Mouse (Mus musculus) hindbrain, embryonic 14.5 days (tissue): Measurements from ENCODE around the gene Rnaset2b. TPM values are rescaled to one million over a fixed set of nuclear protein-coding genes. Genes with fewer than 3 reads are reported as not detected.
"Not testable (repeated sequence)": the region's sequence is repeated elsewhere in the genome, so short reads cannot be mapped to it uniquely, and the experiment has no call there.

Source experiments
- ATAC-seq: fragments of 200-750 bp; cut with Nextera tagmentation; 2 replicates; pipeline ENCODE4 v1.8.0; 2017; ENCODE audit warnings: moderate number of reproducible peaks, mild to moderate bottlenecking, moderate TSS enrichment, moderate library complexity; ENCODE audit not compliant: low FRiP score
- DNase-seq: peaks from one replicate; pipeline ENCODE4 v3.0.0-alpha.2; 2015; ENCODE audit warnings: low spot score
- H3K27ac ChIP-seq: fragments of 300-500 bp; sonication (generic); 2 replicates; pipeline ENCODE4 v1.5.1; 2014; ENCODE audit warnings: mild to moderate bottlenecking, moderate library complexity
- H3K27me3 ChIP-seq: fragments of 300-500 bp; sonication (generic); 2 replicates; pipeline ENCODE4 v1.6.1; 2014; ENCODE audit warnings: mild to moderate bottlenecking, low read length, mixed read lengths; ENCODE audit not compliant: control insufficient read depth, insufficient read depth
- H3K36me3 ChIP-seq: fragments of 300-500 bp; sonication (generic); replicated peaks from 2 replicates; pipeline ENCODE4 v1.6.1; 2014; ENCODE audit not compliant: control insufficient read depth, insufficient read depth
- H3K4me1 ChIP-seq: fragments of 300-500 bp; sonication (generic); replicated peaks from 2 replicates; pipeline ENCODE4 v1.6.1; 2014; ENCODE audit warnings: antibody characterized with exemption, low read length, mixed read lengths; ENCODE audit not compliant: control insufficient read depth, insufficient read depth
- H3K4me2 ChIP-seq: fragments of 300-500 bp; sonication (generic); replicated peaks from 2 replicates; pipeline ENCODE4 v1.6.1; 2014; ENCODE audit warnings: mild to moderate bottlenecking, moderate library complexity
- H3K4me3 ChIP-seq: fragments of 300-500 bp; sonication (generic); replicated peaks from 2 replicates; pipeline ENCODE4 v1.5.1; 2014; ENCODE audit warnings: mild to moderate bottlenecking, low read length
- H3K9ac ChIP-seq: fragments of 300-500 bp; sonication (generic); 2 replicates; pipeline ENCODE4 v1.6.1; 2014
- H3K9me3 ChIP-seq: fragments of 300-500 bp; sonication (generic); 2 replicates; pipeline ENCODE4 v1.6.1; 2016; ENCODE audit warnings: low read length; ENCODE audit not compliant: control insufficient read depth
- WGBS: fragments of 180-500 bp; shearing (Covaris S2); extraction: QIAGEN DNeasy Blood & Tissue Kit; methylation state at CpG from one replicate; pipeline ENCODE4 v1.1.7; 2014; 5-methylcytosine and 5-hydroxymethylcytosine counted together
- polyA plus RNA-seq: library from polyadenylated mRNA; unstranded; fragments of >200 nt; fragmentation: Nextera tagmentation; extraction: Ambion mirVana; gene quantifications from 2 replicates; pipeline ENCODE4 v1.2.1, GENCODE M21; 2014

Rnaset2b gene
- polyA plus RNA-seq, 1 experiment from 2014 or later = 129 TPM

DNA sequence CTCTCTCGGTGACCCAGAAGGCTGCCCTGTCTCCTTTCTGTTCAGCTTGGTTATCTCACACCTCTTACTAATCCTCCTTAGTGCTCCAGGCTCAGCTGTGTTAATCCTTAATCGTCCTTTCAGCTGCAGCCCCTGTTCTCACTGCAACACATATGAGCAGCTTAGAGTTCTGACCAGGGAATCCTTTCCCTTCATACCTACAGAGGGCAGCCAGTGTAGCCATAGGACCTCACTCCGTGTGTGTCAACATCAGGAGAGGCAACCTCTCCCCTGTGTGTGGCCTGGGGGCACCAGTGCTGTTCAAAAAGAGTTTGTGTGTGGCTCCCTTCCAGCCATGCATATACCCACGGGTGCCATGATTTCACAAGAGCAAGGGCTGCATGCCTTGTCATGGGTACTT, 35.2 kb downstream of the Rnaset2b start:
- 67% methylated on average over 3 of the region's 4 CpGs for WGBS
- not testable (repeated sequence) for ATAC-seq, DNase-seq, H3K9me3 ChIP-seq, H3K4me1 ChIP-seq, H3K27me3 ChIP-seq, H3K4me3 ChIP-seq, H3K36me3 ChIP-seq, H3K4me2 ChIP-seq, H3K27ac ChIP-seq, H3K9ac ChIP-seq

- H3K4me1 ChIP-seq, H3K4me3 ChIP-seq, H3K36me3 ChIP-seq, H3K9ac ChIP-seq, DNase-seq, ATAC-seq, H3K9me3 ChIP-seq, H3K27me3 ChIP-seq, H3K4me2 ChIP-seq, H3K27ac ChIP-seq: not testable (repeated sequence)
Measured at GRCm38 (mm10) chr17:7008885-7009284, 38.5 kb downstream of the Rnaset2b start.

- H3K9me3 ChIP-seq, H3K27ac ChIP-seq: not testable (repeated sequence)
- WGBS = no CpG with 5 or more reads among the region's 7 CpGs
Measured at GRCm38 (mm10) chr17:7009440-7009839, 39.0 kb downstream of the Rnaset2b start.

GRCm38 (mm10) chr17:7009901-7010300, 39.5 kb downstream of the Rnaset2b start:
- WGBS = 77% methylated on average over 4 of the region's 9 CpGs
- not testable (repeated sequence) for DNase-seq, H3K9me3 ChIP-seq, H3K36me3 ChIP-seq, H3K27me3 ChIP-seq, H3K27ac ChIP-seq, H3K4me2 ChIP-seq, H3K4me3 ChIP-seq, H3K9ac ChIP-seq, H3K4me1 ChIP-seq, ATAC-seq

More at GRCm38 (mm10) chr17:7009440-7009839, 39.0 kb downstream of the Rnaset2b start:
- DNase-seq, H3K4me3 ChIP-seq, H3K9ac ChIP-seq, H3K4me1 ChIP-seq, ATAC-seq, H3K4me2 ChIP-seq, H3K27me3 ChIP-seq, H3K36me3 ChIP-seq: not testable (repeated sequence)

DNA sequence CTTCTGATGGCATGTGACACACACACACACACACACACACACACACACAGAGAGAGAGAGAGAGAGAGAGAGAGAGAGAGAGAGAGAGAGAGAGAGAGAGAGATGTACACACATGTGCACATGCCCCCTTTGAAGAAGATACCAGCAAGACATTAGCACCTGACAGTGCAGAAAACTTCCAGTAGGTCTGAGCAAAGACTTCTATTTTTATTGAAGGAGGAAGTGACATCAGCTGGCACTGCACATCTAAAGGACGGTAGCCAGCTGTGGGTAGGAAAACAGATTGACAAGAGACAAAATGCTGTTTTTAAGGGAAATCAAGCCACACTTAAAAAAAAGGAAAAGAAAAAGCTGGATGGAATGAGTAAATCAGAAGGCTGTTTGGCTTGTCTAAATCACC, 43.8 kb downstream of the Rnaset2b start:
- not testable (repeated sequence) for H3K36me3 ChIP-seq, ATAC-seq, H3K4me1 ChIP-seq, DNase-seq, H3K9ac ChIP-seq, H3K9me3 ChIP-seq, H3K27me3 ChIP-seq, H3K4me2 ChIP-seq, H3K4me3 ChIP-seq, H3K27ac ChIP-seq
- WGBS = no CpG with 5 or more reads among the region's 1 CpGs

DNA sequence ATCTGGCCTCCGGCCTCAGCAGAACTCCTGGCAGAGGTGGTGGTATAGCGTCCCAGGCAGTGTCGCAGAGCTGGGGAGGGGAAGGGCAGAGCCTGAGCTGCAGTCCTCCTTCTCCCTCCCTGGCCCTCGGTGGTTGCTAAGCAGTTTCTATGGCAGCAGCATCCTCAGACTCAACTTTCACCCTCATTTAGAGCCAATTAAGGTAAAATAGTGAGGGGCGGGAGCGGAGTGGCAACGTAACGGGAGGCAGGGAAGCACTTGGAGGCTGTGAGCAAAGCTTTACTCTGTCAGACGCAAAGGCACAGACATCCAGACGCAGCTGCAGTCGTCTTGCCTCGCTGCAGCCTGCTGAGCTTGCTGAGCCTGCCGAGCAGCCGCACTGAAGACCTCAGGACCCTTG, 54.8 kb downstream of the Rnaset2b start, which contains the start of gene Gm1604a:
Gene Gm1604a, plus strand, starts transcription at position 312 of the 400 bp plus-strand sequence.
- not testable (repeated sequence) for H3K36me3 ChIP-seq, H3K4me1 ChIP-seq, H3K9ac ChIP-seq, H3K4me2 ChIP-seq, DNase-seq, H3K27ac ChIP-seq, H3K9me3 ChIP-seq, H3K4me3 ChIP-seq, H3K27me3 ChIP-seq
- WGBS = 4% methylated on average over 6 of the region's 14 CpGs
- ATAC-seq = peak; percentile 84

DNA sequence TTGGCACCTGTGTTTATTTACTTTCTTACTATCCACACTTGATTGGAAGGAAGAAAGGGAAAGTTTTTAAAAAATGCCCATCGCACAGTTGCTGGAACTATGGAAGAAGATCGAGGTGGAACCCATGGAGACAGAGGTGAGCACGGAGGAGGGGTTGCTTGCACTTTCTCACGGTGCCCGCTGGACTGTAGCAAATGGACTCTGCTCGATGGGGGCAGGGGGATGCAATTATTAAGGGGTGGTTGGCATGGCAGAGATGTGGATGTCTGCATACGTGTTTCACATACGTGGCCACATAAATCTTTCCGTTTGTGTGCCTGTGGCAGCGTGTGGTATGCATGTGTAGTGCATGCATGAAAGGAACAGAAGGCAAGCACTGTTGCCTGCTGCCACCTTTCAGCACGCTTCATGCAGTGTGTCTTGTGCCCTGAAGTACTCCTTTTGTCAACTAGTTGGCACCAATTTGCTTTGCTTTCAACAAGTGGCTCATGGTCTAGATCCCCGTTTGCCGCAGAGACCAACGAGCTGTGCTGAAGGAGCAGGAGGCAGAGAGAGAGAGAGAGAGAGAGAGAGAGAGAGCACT, 55.4 kb downstream of the Rnaset2b start:
- ATAC-seq = peak; percentile 42; the same call in 1 of the 2 replicates
- H3K36me3 ChIP-seq = not testable (repeated sequence)

GRCm38 (mm10) chr17:7030204-7030603, 59.8 kb downstream of the Rnaset2b start:
- H3K27ac ChIP-seq, H3K4me3 ChIP-seq, H3K4me1 ChIP-seq, H3K9ac ChIP-seq, H3K4me2 ChIP-seq, DNase-seq, ATAC-seq, H3K27me3 ChIP-seq, H3K9me3 ChIP-seq, H3K36me3 ChIP-seq: not testable (repeated sequence)
- 89% methylated on average over 5 of the region's 7 CpGs for WGBS

More for the DNA sequence above, 55.4 kb downstream of the Rnaset2b start:
- H3K4me3 ChIP-seq, DNase-seq, H3K9me3 ChIP-seq, H3K4me1 ChIP-seq, H3K27ac ChIP-seq, H3K9ac ChIP-seq, H3K4me2 ChIP-seq, H3K27me3 ChIP-seq: not testable (repeated sequence)
- WGBS = 32% methylated on average over 3 of the region's 14 CpGs

- H3K9ac ChIP-seq, H3K4me1 ChIP-seq, ATAC-seq, DNase-seq, H3K27me3 ChIP-seq, H3K27ac ChIP-seq, H3K9me3 ChIP-seq, H3K4me3 ChIP-seq, H3K36me3 ChIP-seq, H3K4me2 ChIP-seq: not testable (repeated sequence)
- 59% methylated on average over 3 of the region's 6 CpGs for WGBS
Measured at GRCm38 (mm10) chr17:7030622-7031174, 60.3 kb downstream of the Rnaset2b start.
